Mouse (Mus musculus): ENCODE data around the gene Wwc1. TPM values are rescaled to one million over a fixed set of nuclear protein-coding genes. Genes with fewer than 3 reads are reported as not detected.

The Wwc1 gene
- polyA plus RNA-seq, 1 experiment from 2014 or later: 7.8 TPM

DNA sequence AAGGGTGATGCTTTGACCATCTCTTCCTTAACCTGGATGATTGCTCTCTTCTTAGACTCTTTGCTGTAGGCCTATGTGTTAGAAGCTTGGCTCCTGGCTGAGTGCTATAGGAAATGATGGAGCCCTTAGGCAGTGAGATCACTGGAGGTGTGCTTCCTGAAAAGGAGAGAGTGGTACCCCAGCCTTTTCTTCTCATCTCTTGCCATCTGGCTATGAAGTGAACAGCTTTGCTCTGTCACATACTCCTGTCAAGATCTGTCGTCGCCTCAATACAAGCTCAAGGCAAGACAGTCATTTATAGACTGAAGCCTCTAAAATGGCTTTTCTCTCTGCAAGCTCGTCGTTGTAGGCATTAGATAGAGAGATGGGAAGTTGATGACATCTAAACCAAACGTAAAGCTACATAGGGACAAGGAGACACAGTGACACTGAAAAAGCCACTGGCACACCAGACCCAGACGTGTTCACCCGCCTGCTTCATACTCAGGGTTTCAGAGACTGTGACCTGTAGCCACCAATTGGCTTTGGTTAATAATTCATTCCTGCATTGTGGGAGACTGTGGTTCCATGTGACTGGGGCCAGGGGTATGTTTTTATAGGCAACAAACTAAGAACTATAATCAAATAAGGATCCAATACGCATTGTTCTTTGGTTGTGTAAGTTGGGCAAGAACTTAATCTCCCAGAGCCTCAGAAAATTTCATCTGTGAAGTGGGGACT lies 63.7 kb downstream of the Wwc1 start:
- ATAC-seq (ENCODE audit: low read depth): no peak
- Histone ChIP-seq H3K27me3 (ENCODE audit: control insufficient read depth, insufficient read depth, low read depth, low read length) (no peaks in the 10 kb centered on the region), H3K9ac (ENCODE audit: low read length) (no peak overlapping the region), H3K4me1 (replicated peaks; ENCODE audit: control insufficient read depth, insufficient read depth, low read length) (peaks cover 29% of the 10 kb centered on the region), H3K4me2 (ENCODE audit: low read depth, low read length) (no peak overlapping the region), H3K4me3 (ENCODE audit: low read length) (no peak overlapping the region), H3K36me3 (ENCODE audit: control insufficient read depth, insufficient read depth, low read length) (no peaks in the 10 kb centered on the region), H3K27ac (ENCODE audit: low read length) (no peak overlapping the region), H3K9me3 (ENCODE audit: control insufficient read depth, low read length) (no peaks in the 10 kb centered on the region)
- 47% methylated on average over 8 of the region's 8 CpGs for WGBS

DNA sequence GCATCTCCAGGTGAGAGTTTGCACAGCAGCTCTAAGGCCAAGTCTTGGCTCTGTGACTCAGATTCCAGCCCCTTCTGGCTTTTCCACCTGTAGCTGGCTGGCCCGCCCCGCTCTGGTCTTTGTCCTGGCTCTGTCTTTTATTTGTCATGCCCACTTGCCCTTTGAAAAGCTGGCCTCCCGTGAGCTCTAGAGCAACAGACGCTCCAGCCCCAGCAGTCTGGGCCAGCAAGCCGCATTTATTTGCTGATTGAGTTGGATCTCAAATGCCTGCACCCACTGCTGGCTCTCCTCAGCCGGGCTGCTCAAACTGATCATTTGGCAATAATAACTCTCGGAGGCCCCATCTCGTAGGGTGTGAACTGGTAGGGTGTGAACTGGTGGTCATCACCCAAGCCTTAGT lies 64.8 kb downstream of the Wwc1 start:
- no peaks in the 10 kb centered on the region for H3K27me3 ChIP-seq (ENCODE audit: control insufficient read depth, insufficient read depth, low read depth, low read length)
- H3K36me3 ChIP-seq (ENCODE audit: control insufficient read depth, insufficient read depth, low read length): no peaks in the 10 kb centered on the region
- no peaks in the 10 kb centered on the region for H3K9me3 ChIP-seq (ENCODE audit: control insufficient read depth, low read length)
- no peak overlapping the region for H3K4me2 ChIP-seq (ENCODE audit: low read depth, low read length)
- H3K27ac ChIP-seq (ENCODE audit: low read length): peak overlapping the region; percentile 58
- peaks cover 22% of the 10 kb centered on the region for H3K4me1 ChIP-seq (replicated peaks; ENCODE audit: control insufficient read depth, insufficient read depth, low read length)
- no peak overlapping the region for H3K4me3 ChIP-seq (ENCODE audit: low read length)
- H3K9ac ChIP-seq (ENCODE audit: low read length): no peak overlapping the region
- 0 out of 2 replicates have a peak, but pooled peaks have one; percentile 27 for ATAC-seq (ENCODE audit: low read depth)
- 36% methylated on average over 8 of the region's 8 CpGs for WGBS

DNA sequence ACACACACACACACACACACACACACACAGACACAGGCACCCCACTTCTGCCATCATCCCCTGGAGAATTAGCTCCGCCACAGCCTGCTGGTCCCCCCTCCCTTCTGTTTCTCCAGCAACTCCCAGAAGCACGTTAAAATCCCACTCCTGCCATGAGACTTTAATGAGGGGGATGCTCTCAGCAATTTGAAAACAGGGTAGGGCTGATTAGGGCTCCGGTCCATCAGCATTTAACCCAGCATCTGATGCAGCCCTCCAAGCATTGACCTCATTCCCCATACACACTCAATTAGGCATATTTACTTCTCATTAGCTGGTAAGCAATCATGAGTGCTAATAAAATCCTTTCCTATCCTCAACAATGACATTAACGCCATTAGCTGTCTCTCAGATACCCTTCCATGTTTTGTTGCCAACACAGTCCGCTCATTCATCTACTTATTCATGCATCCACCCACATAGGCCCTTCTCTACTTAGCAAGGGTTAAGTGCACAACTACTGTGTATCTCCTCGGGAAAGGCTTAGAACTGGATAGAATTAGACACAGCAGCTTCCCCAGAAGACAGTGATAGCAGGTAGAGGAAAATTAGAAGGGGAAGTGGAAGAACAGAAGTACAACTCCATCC lies 66.8 kb downstream of the Wwc1 start:
- peaks cover 11% of the 10 kb centered on the region for H3K4me1 ChIP-seq (replicated peaks; ENCODE audit: control insufficient read depth, insufficient read depth, low read length)
- H3K4me2 ChIP-seq (ENCODE audit: low read depth, low read length): no peak overlapping the region
- no peaks in the 10 kb centered on the region for H3K9me3 ChIP-seq (ENCODE audit: control insufficient read depth, low read length)
- H3K9ac ChIP-seq (ENCODE audit: low read length): no peak overlapping the region
- H3K27ac ChIP-seq (ENCODE audit: low read length): no peak overlapping the region
- no peaks in the 10 kb centered on the region for H3K27me3 ChIP-seq (ENCODE audit: control insufficient read depth, insufficient read depth, low read depth, low read length)
- 79% methylated on average over 6 of the region's 6 CpGs for WGBS
- H3K4me3 ChIP-seq (ENCODE audit: low read length): no peak overlapping the region
- no peak for ATAC-seq (ENCODE audit: low read depth)
- H3K36me3 ChIP-seq (ENCODE audit: control insufficient read depth, insufficient read depth, low read length): peaks cover 3% of the 10 kb centered on the region; the same call in 1 of the 2 replicates

DNA sequence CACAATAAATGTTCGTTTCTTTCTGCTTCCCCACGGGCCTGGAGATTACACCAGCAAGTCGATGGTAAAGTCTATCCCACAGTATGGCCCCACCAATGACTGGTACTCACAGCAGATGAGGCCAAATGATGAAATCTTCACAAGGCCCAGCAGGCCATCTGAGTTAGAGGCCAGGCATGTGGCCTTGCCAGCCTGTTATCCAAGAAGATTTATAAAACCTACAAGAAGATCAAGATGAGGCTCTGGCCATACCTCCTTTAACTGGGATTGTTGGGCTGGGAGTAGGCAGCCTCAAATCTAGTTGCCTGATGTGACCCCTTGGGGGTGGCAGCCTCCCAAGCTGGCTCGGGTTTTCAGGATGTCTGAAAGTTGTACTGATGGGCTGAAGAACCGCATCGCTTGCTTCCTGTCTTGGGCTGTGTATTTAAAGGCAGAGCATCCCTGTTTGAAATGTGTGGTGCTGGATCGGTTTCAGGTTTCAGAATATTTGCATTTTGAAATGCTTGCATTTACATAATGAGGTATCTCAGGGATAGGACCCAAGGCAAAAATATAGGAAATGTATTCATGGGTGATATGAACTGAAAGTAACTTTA lies 75.3 kb downstream of the Wwc1 start:
- no peak overlapping the region for H3K4me2 ChIP-seq (ENCODE audit: low read depth, low read length)
- no peak overlapping the region for H3K9ac ChIP-seq (ENCODE audit: low read length)
- no peak for ATAC-seq (ENCODE audit: low read depth)
- H3K36me3 ChIP-seq (ENCODE audit: control insufficient read depth, insufficient read depth, low read length): peaks cover 4% of the 10 kb centered on the region; the same call in 1 of the 2 replicates
- WGBS: 67% methylated on average over 7 of the region's 7 CpGs
- no peak overlapping the region for H3K27ac ChIP-seq (ENCODE audit: low read length)
- H3K27me3 ChIP-seq (ENCODE audit: control insufficient read depth, insufficient read depth, low read depth, low read length): no peaks in the 10 kb centered on the region
- H3K9me3 ChIP-seq (ENCODE audit: control insufficient read depth, low read length): no peaks in the 10 kb centered on the region
- H3K4me3 ChIP-seq (ENCODE audit: low read length): no peak overlapping the region
- no peaks in the 10 kb centered on the region for H3K4me1 ChIP-seq (replicated peaks; ENCODE audit: control insufficient read depth, insufficient read depth, low read length)

DNA sequence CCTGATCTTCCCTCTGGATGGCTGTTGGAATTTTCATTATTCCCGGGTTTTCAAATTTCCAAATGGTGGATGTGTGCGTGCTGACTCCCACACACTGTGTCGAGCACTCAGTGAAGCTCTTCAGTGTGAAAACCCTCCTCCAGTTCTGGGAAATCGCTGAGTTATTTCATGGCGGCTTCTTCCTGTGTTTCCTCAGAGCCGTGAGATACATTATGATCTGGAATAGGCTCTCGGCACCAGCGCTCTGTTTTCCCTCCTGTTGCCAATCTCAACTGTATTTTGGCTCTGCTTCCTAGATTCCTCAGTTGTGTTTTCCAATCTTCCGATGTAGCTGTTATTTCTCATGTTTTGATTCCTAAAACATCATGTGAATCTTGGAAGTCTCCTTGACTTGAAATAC lies 77.2 kb downstream of the Wwc1 start:
- WGBS: 71% methylated on average over 9 of the region's 9 CpGs
- H3K9ac ChIP-seq (ENCODE audit: low read length): no peak overlapping the region
- no peaks in the 10 kb centered on the region for H3K27me3 ChIP-seq (ENCODE audit: control insufficient read depth, insufficient read depth, low read depth, low read length)
- H3K36me3 ChIP-seq (ENCODE audit: control insufficient read depth, insufficient read depth, low read length): no peaks in the 10 kb centered on the region
- no peak overlapping the region for H3K4me3 ChIP-seq (ENCODE audit: low read length)
- no peak overlapping the region for H3K27ac ChIP-seq (ENCODE audit: low read length)
- no peak for ATAC-seq (ENCODE audit: low read depth)
- no peaks in the 10 kb centered on the region for H3K4me1 ChIP-seq (replicated peaks; ENCODE audit: control insufficient read depth, insufficient read depth, low read length)
- H3K9me3 ChIP-seq (ENCODE audit: control insufficient read depth, low read length): no peaks in the 10 kb centered on the region
- no peak overlapping the region for H3K4me2 ChIP-seq (ENCODE audit: low read depth, low read length)

DNA sequence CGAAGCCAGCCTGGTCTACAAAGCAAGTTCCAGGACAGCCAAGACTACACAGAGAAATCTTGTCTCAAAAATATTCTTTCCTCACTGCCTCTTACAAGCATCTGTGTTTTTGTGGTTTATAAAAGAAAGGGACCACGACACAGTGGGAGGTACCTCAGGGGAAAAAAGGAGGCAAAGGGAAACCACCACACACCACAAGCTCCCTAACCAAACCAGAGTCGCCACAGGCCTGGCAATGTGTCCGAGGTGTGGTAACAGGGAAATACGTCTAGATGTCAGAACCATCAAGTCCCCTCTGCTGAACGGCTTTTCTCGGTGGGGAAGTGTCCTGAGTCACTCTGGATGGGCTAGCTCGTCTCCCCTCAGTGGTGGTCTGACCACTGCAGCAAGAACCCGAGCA lies 80.4 kb downstream of the Wwc1 start:
- Histone ChIP-seq H3K9ac (ENCODE audit: low read length) (no peak overlapping the region), H3K4me3 (ENCODE audit: low read length) (no peak overlapping the region), H3K36me3 (ENCODE audit: control insufficient read depth, insufficient read depth, low read length) (no peaks in the 10 kb centered on the region), H3K9me3 (ENCODE audit: control insufficient read depth, low read length) (no peaks in the 10 kb centered on the region), H3K4me1 (replicated peaks; ENCODE audit: control insufficient read depth, insufficient read depth, low read length) (no peaks in the 10 kb centered on the region), H3K27ac (ENCODE audit: low read length) (no peak overlapping the region), H3K27me3 (ENCODE audit: control insufficient read depth, insufficient read depth, low read depth, low read length) (no peaks in the 10 kb centered on the region), H3K4me2 (ENCODE audit: low read depth, low read length) (no peak overlapping the region)
- 62% methylated on average over 9 of the region's 9 CpGs for WGBS
- no peak for ATAC-seq (ENCODE audit: low read depth)

DNA sequence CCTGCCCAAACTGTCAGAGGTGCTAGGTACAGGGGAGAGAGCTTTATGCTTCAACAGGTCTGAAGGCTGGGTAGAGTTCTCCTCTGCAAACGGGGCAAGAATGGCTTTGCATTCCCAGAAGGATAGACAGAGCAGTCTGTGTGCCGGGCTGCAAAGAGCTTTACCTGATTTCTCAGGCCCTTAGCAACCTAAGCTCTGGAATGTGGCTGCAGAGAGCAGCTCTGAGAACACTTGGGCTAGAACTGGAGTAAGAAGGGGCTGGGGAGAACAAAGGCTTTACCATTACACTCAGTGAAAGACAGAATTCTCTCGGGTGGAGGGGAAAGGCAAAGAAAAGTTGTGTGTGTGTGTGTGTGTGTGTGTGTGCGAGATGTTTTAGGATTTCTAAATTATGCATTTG lies 86.9 kb downstream of the Wwc1 start:
- H3K27ac ChIP-seq (ENCODE audit: low read length): peak overlapping the region; percentile 81
- ATAC-seq (ENCODE audit: low read depth): peak; percentile 72
- WGBS: 41% methylated on average over 4 of the region's 4 CpGs
- no peak overlapping the region for H3K4me2 ChIP-seq (ENCODE audit: low read depth, low read length)
- no peaks in the 10 kb centered on the region for H3K27me3 ChIP-seq (ENCODE audit: control insufficient read depth, insufficient read depth, low read depth, low read length)
- H3K4me1 ChIP-seq (replicated peaks; ENCODE audit: control insufficient read depth, insufficient read depth, low read length): peaks cover 11% of the 10 kb centered on the region
- H3K36me3 ChIP-seq (ENCODE audit: control insufficient read depth, insufficient read depth, low read length): no peaks in the 10 kb centered on the region
- H3K4me3 ChIP-seq (ENCODE audit: low read length): no peak overlapping the region
- peak overlapping the region; percentile 6; the same call in 1 of the 2 replicates for H3K9ac ChIP-seq (ENCODE audit: low read length)
- no peaks in the 10 kb centered on the region for H3K9me3 ChIP-seq (ENCODE audit: control insufficient read depth, low read length)

DNA sequence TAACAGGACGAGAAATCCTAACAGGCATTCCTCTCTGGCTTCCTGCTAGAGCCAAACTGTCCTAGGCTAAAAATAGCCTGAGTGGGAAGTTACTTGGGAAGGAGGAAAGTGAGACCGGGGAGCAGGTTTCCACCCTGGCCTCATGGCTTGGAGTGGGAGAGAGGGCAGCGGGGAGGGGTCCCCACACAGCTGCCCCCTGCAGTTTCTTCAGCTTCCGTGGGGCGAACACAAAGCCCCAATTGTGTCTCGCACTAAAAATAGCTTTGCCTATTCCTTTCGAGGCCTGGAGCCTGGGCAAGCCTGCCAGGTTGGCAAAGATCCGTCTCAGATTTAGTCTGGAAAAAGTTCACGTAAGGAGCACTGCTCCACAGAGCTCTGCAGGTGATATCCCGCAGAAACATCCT lies 87.3 kb downstream of the Wwc1 start:
- Histone ChIP-seq H3K4me1 (replicated peaks; ENCODE audit: control insufficient read depth, insufficient read depth, low read length) (peaks cover 11% of the 10 kb centered on the region), H3K4me2 (ENCODE audit: low read depth, low read length) (no peak overlapping the region), H3K27ac (ENCODE audit: low read length) (peak overlapping the region; percentile 81), H3K36me3 (ENCODE audit: control insufficient read depth, insufficient read depth, low read length) (no peaks in the 10 kb centered on the region), H3K4me3 (ENCODE audit: low read length) (no peak overlapping the region), H3K9me3 (ENCODE audit: control insufficient read depth, low read length) (no peaks in the 10 kb centered on the region), H3K27me3 (ENCODE audit: control insufficient read depth, insufficient read depth, low read depth, low read length) (no peaks in the 10 kb centered on the region), H3K9ac (ENCODE audit: low read length) (peak overlapping the region; percentile 6; the same call in 1 of the 2 replicates)
- ATAC-seq (ENCODE audit: low read depth): peak; percentile 66
- WGBS: 23% methylated on average over 10 of the region's 10 CpGs

DNA sequence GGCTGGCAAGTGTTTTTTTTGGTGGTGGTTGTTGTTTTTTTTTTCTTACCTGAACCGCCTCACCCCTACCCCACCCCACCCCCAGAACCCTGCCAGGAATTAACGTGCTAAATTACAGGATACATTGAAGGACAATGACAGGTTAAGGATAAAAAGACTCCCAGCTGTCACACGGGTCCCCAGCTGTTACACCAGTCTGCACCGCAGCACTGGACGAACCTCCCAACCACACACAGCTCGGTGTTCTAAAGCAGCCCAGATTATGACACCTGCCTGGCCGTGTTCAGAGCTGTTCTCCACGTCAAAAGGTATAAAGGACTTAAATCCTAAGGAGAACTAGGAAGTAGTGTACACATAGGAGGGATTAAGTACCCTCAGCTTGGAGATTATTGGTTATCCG lies 88.0 kb downstream of the Wwc1 start:
- H3K27me3 ChIP-seq (ENCODE audit: control insufficient read depth, insufficient read depth, low read depth, low read length): no peaks in the 10 kb centered on the region
- H3K9me3 ChIP-seq (ENCODE audit: control insufficient read depth, low read length): no peaks in the 10 kb centered on the region
- H3K36me3 ChIP-seq (ENCODE audit: control insufficient read depth, insufficient read depth, low read length): no peaks in the 10 kb centered on the region
- no peak overlapping the region for H3K4me3 ChIP-seq (ENCODE audit: low read length)
- peak overlapping the region; percentile 81 for H3K27ac ChIP-seq (ENCODE audit: low read length)
- H3K4me2 ChIP-seq (ENCODE audit: low read depth, low read length): no peak overlapping the region
- peaks cover 11% of the 10 kb centered on the region for H3K4me1 ChIP-seq (replicated peaks; ENCODE audit: control insufficient read depth, insufficient read depth, low read length)
- 0 out of 2 replicates have a peak, but pooled peaks have one; percentile 4 for ATAC-seq (ENCODE audit: low read depth)
- H3K9ac ChIP-seq (ENCODE audit: low read length): no peak overlapping the region
- WGBS: 49% methylated on average over 9 of the region's 9 CpGs

All from lung, embryonic 16.5 days (tissue).